Mouse (Mus musculus): ENCODE data around the gene Cyp2j6.

- TF ChIP-seq POLR2A (IDR thresholded peaks at IDR 0.05; ENCODE audit: low read depth, low read length) (no peak), CTCF (conservative IDR thresholded peaks at IDR 0.05; ENCODE audit: insufficient read depth, insufficient read length, low read depth, low read length) (no peak)
Measured at GRCm38 (mm10) chr4:96560464-96560863, 7.0 kb upstream of the Cyp2j6 start.
